Mouse (Mus musculus) neural tube, embryonic 14.5 days (tissue): ENCODE results near the gene Maml2. TPM values are rescaled to one million over a fixed set of nuclear protein-coding genes. Genes with fewer than 3 reads are reported as not detected.

Source experiments
- ATAC-seq: fragments of 200-750 bp; cut with Nextera tagmentation; 2 replicates; pipeline ENCODE4 v1.8.0; 2017; ENCODE audit warnings: low read depth, mild to moderate bottlenecking, moderate TSS enrichment, moderate library complexity
- H3K27ac ChIP-seq: fragments of 300-500 bp; sonication (generic); 2 replicates; pipeline ENCODE4 v1.5.1; 2014; ENCODE audit warnings: low read depth, mild to moderate bottlenecking, control low read depth, low read length, moderate library complexity, mixed read lengths
- H3K27me3 ChIP-seq: fragments of 300-500 bp; sonication (generic); 2 replicates; pipeline ENCODE4 v1.6.1; 2014; ENCODE audit warnings: low read length; ENCODE audit not compliant: control insufficient read depth, insufficient read depth
- H3K36me3 ChIP-seq: fragments of 300-500 bp; sonication (generic); 2 replicates; pipeline ENCODE4 v1.6.1; 2014; ENCODE audit warnings: low read length, mixed read lengths; ENCODE audit not compliant: control insufficient read depth, insufficient read depth
- H3K4me1 ChIP-seq: fragments of 300-500 bp; sonication (generic); 2 replicates; pipeline ENCODE4 v1.6.1; 2014; ENCODE audit warnings: low read length; ENCODE audit not compliant: control insufficient read depth, insufficient read depth
- H3K4me2 ChIP-seq: fragments of 300-500 bp; sonication (generic); 2 replicates; pipeline ENCODE4 v1.6.1; 2014; ENCODE audit warnings: mild to moderate bottlenecking, low read depth, low read length, control low read depth
- H3K4me3 ChIP-seq: fragments of 300-500 bp; sonication (generic); 2 replicates; pipeline ENCODE4 v1.5.1; 2014; ENCODE audit warnings: low read depth, low read length, control low read depth, mixed read lengths
- H3K9ac ChIP-seq: fragments of 300-500 bp; sonication (generic); replicated peaks from 2 replicates; pipeline ENCODE4 v1.6.1; 2014; ENCODE audit warnings: low read depth, mild to moderate bottlenecking, control low read depth, low read length, mixed read lengths
- H3K9me3 ChIP-seq: fragments of 300-500 bp; sonication (generic); 2 replicates; pipeline ENCODE4 v1.6.1; 2016; ENCODE audit warnings: low read length; ENCODE audit not compliant: control insufficient read depth
- WGBS: fragments of 180-500 bp; shearing (Covaris S2); extraction: QIAGEN DNeasy Blood & Tissue Kit; methylation state at CpG from one replicate; pipeline ENCODE4 v1.1.7; 2014; 5-methylcytosine and 5-hydroxymethylcytosine counted together
- polyA plus RNA-seq: library from polyadenylated mRNA; unstranded; fragments of >200 nt; fragmentation: Nextera tagmentation; extraction: Ambion mirVana; gene quantifications from 2 replicates; pipeline ENCODE4 v1.2.1, GENCODE M21; 2014

Gene Maml2
- polyA plus RNA-seq, 1 experiment from 2014 or later = 13.2 TPM

GRCm38 (mm10) chr9:13607609-13608185, 309.9 kb downstream of the Maml2 start:
- 71% methylated on average over 8 of the region's 8 CpGs for WGBS
- Histone ChIP-seq H3K27me3 (no peaks in the 10 kb centered on the region), H3K36me3 (no peaks in the 10 kb centered on the region), H3K4me2 (no peak overlapping the region), H3K27ac (no peak overlapping the region), H3K4me3 (no peak overlapping the region), H3K9me3 (no peaks in the 10 kb centered on the region), H3K4me1 (peaks cover 5% of the 10 kb centered on the region; the same call in 1 of the 2 replicates), H3K9ac (no peak overlapping the region)
- ATAC-seq = no peak

DNA sequence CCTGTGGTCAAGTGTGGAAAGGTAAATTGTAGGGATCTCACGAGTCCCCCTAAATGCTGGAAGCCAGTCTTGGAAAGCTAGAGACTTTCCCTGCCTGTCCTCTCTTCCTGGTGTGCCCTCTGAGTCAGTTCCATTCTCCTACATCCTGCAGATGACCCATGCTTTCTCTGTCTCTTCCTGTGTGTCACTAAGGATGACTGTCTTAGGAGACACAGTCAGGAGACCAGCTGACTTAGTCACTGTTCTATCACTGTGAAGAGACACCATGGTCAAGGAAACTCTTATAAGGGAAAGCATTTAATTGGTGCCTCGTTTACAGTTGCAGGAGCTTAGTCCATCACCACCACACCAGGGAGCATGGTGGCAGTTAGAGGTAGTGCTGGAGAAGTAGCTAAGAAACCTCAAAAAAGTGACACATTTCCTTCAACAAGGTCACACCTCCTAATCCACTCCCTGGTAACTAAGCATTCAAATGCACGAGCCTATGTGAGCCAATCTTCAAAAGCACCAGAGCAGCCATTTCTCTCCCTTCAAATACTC, 310.8 kb downstream of the Maml2 start:
- ATAC-seq = no peak
- Histone ChIP-seq H3K27me3 (no peaks in the 10 kb centered on the region), H3K9ac (no peak overlapping the region), H3K27ac (no peak overlapping the region), H3K4me1 (peaks cover 8% of the 10 kb centered on the region; the same call in 1 of the 2 replicates), H3K36me3 (no peaks in the 10 kb centered on the region), H3K4me3 (no peak overlapping the region), H3K4me2 (no peak overlapping the region), H3K9me3 (no peaks in the 10 kb centered on the region)
- WGBS = 68% methylated on average over 3 of the region's 3 CpGs

- no peak overlapping the region for H3K4me2 ChIP-seq
- no peak overlapping the region for H3K27ac ChIP-seq
- WGBS = 61% methylated on average over 3 of the region's 3 CpGs
- H3K36me3 ChIP-seq = no peaks in the 10 kb centered on the region
- peaks cover 16% of the 10 kb centered on the region; the same call in 1 of the 2 replicates for H3K4me1 ChIP-seq
- H3K9me3 ChIP-seq = no peaks in the 10 kb centered on the region
- no peak overlapping the region for H3K9ac ChIP-seq
- H3K27me3 ChIP-seq = no peaks in the 10 kb centered on the region
- H3K4me3 ChIP-seq = no peak overlapping the region
- ATAC-seq = no peak
These were observed 313.8 kb downstream of the Maml2 start for GRCm38 (mm10) chr9:13611561-13611960.

- 47% methylated on average over 8 of the region's 8 CpGs for WGBS
- H3K27ac ChIP-seq = no peak overlapping the region
- ATAC-seq = no peak
These were observed 314.6 kb downstream of the Maml2 start for GRCm38 (mm10) chr9:13612371-13612770.

DNA sequence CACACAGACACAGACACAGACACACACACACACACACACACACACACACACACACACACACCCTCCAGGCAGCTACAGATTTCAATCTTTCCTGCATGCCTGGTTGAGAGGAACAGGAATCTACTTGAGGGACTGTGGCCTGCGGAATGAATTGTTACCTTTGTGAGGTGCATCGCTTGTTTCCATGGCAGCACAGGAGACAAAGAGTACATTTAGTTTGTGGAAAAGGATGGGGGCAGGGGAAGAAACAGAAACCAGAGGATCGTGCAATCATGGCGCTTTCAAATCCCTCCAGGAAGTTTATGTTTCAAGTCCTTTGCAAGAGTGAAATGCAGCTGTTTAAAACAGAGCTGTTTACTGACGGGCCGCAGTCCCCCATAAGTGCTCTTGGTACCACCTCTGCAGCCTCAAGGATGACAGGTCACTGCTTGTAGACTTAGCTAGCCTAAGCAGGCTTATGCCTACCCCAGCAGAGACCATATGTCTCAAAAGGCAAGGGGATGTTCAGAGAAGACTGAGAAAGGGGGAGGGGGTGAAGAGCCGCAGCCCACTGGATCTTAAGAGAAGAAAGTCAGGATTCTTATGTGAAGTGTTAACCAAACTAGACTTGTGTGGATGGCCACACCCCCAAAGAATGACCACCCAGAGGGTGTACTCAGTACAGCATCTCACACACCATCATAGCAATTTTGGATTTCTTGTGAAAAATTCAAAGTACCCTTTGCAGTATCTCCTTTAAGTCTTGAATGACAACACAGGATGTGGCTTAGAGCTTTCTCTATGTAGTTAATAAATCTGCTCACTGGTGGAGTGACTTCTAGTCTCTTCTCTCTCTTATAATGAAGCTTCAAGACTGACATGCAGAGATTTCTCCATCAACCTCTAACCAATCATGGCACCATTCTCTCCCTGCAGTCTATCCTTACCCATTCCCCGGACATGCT, 315.8 kb downstream of the Maml2 start:
- no peaks in the 10 kb centered on the region for H3K27me3 ChIP-seq
- no peak overlapping the region for H3K4me3 ChIP-seq
- H3K9me3 ChIP-seq = no peaks in the 10 kb centered on the region
- H3K36me3 ChIP-seq = no peaks in the 10 kb centered on the region
- no peak overlapping the region for H3K9ac ChIP-seq
- no peak overlapping the region for H3K27ac ChIP-seq
- WGBS = 34% methylated on average over 8 of the region's 8 CpGs
- peak; percentile 49; the same call in 1 of the 2 replicates for ATAC-seq
- peaks cover 19% of the 10 kb centered on the region; the same call in 1 of the 2 replicates for H3K4me1 ChIP-seq
- 0 out of 2 replicates have a peak overlapping the region, but pooled peaks have one; percentile 11 for H3K4me2 ChIP-seq

More at GRCm38 (mm10) chr9:13612371-13612770, 314.6 kb downstream of the Maml2 start:
- H3K9me3 ChIP-seq = no peaks in the 10 kb centered on the region
- H3K36me3 ChIP-seq = no peaks in the 10 kb centered on the region
- no peak overlapping the region for H3K4me3 ChIP-seq
- H3K9ac ChIP-seq = no peak overlapping the region
- peaks cover 19% of the 10 kb centered on the region; the same call in 1 of the 2 replicates for H3K4me1 ChIP-seq
- H3K4me2 ChIP-seq = no peak overlapping the region
- no peaks in the 10 kb centered on the region for H3K27me3 ChIP-seq

GRCm38 (mm10) chr9:13616383-13617009, 318.7 kb downstream of the Maml2 start:
- Histone ChIP-seq H3K27ac (0 out of 2 replicates have a peak overlapping the region, but pooled peaks have one; percentile 18), H3K36me3 (no peaks in the 10 kb centered on the region), H3K4me1 (peaks cover 19% of the 10 kb centered on the region; the same call in 1 of the 2 replicates), H3K4me3 (no peak overlapping the region), H3K27me3 (no peaks in the 10 kb centered on the region), H3K4me2 (no peak overlapping the region), H3K9ac (no peak overlapping the region), H3K9me3 (no peaks in the 10 kb centered on the region)
- 17% methylated on average over 5 of the region's 5 CpGs for WGBS
- ATAC-seq = no peak

- no peaks in the 10 kb centered on the region for H3K36me3 ChIP-seq
- H3K4me3 ChIP-seq = no peak overlapping the region
- H3K27ac ChIP-seq = 0 out of 2 replicates have a peak overlapping the region, but pooled peaks have one; percentile 2
- H3K4me1 ChIP-seq = peaks cover 8% of the 10 kb centered on the region; the same call in 1 of the 2 replicates
- no peaks in the 10 kb centered on the region for H3K9me3 ChIP-seq
- no peak for ATAC-seq
- no peak overlapping the region for H3K9ac ChIP-seq
- no peak overlapping the region for H3K4me2 ChIP-seq
- no peaks in the 10 kb centered on the region for H3K27me3 ChIP-seq
- 75% methylated on average over 6 of the region's 6 CpGs for WGBS
These were observed 323.0 kb downstream of the Maml2 start for GRCm38 (mm10) chr9:13620794-13621193.

GRCm38 (mm10) chr9:13621941-13622340, 324.2 kb downstream of the Maml2 start:
- no peak overlapping the region for H3K27ac ChIP-seq
- WGBS = 95% methylated on average over 3 of the region's 3 CpGs
- no peak overlapping the region for H3K4me3 ChIP-seq
- H3K36me3 ChIP-seq = no peaks in the 10 kb centered on the region
- no peaks in the 10 kb centered on the region for H3K9me3 ChIP-seq
- no peak overlapping the region for H3K4me2 ChIP-seq
- H3K27me3 ChIP-seq = no peaks in the 10 kb centered on the region
- no peak for ATAC-seq
- H3K9ac ChIP-seq = no peak overlapping the region
- H3K4me1 ChIP-seq = peaks cover 9% of the 10 kb centered on the region; the same call in 1 of the 2 replicates
